Mouse (Mus musculus) limb, embryonic 14.5 days (tissue): ENCODE results near the gene Ubap2. TPM values are rescaled to one million over a fixed set of nuclear protein-coding genes. Genes with fewer than 3 reads are reported as not detected.
A peak's percentile ranks its signal among the peaks of the same experiment; 100 is the strongest.

Experiments used
- ATAC-seq: fragments of 200-750 bp; cut with Nextera tagmentation; 2 replicates; pipeline ENCODE4 v1.8.0; 2017; ENCODE audit warnings: low read depth, moderate number of reproducible peaks, moderate TSS enrichment; ENCODE audit not compliant: low FRiP score
- DNase-seq: peaks from one replicate; pipeline ENCODE4 v3.0.0-alpha.2; 2015; ENCODE audit warnings: low spot score
- H3K27ac ChIP-seq: fragments of 300-500 bp; sonication (generic); replicated peaks from 2 replicates; pipeline ENCODE4 v1.5.1; 2014; ENCODE audit warnings: low read depth, mild to moderate bottlenecking, low read length, moderate library complexity, mixed read lengths
- H3K27me3 ChIP-seq: fragments of 300-500 bp; sonication (generic); 2 replicates; pipeline ENCODE4 v1.6.1; 2014; ENCODE audit warnings: low read length, mixed read lengths; ENCODE audit not compliant: control insufficient read depth, insufficient read depth
- H3K36me3 ChIP-seq: fragments of 300-500 bp; sonication (generic); 2 replicates; pipeline ENCODE4 v1.6.1; 2014; ENCODE audit warnings: mild to moderate bottlenecking, low read length, moderate library complexity, mixed read lengths; ENCODE audit not compliant: control insufficient read depth, insufficient read depth
- H3K4me1 ChIP-seq: fragments of 300-500 bp; sonication (generic); 2 replicates; pipeline ENCODE4 v1.6.1; 2014; ENCODE audit warnings: antibody characterized with exemption, low read length, mixed read lengths; ENCODE audit not compliant: control insufficient read depth, insufficient read depth
- H3K4me2 ChIP-seq: fragments of 300-500 bp; sonication (generic); replicated peaks from 2 replicates; pipeline ENCODE4 v1.6.1; 2014; ENCODE audit warnings: low read depth, mild to moderate bottlenecking, low read length, moderate library complexity; ENCODE audit not compliant: severe bottlenecking
- H3K4me3 ChIP-seq: fragments of 300-500 bp; sonication (generic); replicated peaks from 2 replicates; pipeline ENCODE4 v1.5.1; 2014; ENCODE audit warnings: low read length
- H3K9ac ChIP-seq: fragments of 300-500 bp; sonication (generic); 2 replicates; pipeline ENCODE4 v1.6.1; 2014; ENCODE audit warnings: mild to moderate bottlenecking, low read depth, low read length, moderate library complexity; ENCODE audit not compliant: severe bottlenecking
- H3K9me3 ChIP-seq: fragments of 300-500 bp; sonication (generic); 2 replicates; pipeline ENCODE4 v1.6.1; 2016; ENCODE audit warnings: low read length; ENCODE audit not compliant: control insufficient read depth
- POLR2A ChIP-seq: fragments of 200-500 bp; IDR thresholded peaks from 2 replicates; pipeline ENCODE4 v1.8.0; 2012; ENCODE audit warnings: inconsistent platforms, mild to moderate bottlenecking, moderate library complexity, borderline replicate concordance; ENCODE audit not compliant: insufficient read depth, insufficient read length; ENCODE audit errors: extremely low read depth
- WGBS: fragments of 180-500 bp; shearing (Covaris S2); extraction: QIAGEN DNeasy Blood & Tissue Kit; methylation state at CpG from one replicate; pipeline ENCODE4 v1.1.7; 2014; 5-methylcytosine and 5-hydroxymethylcytosine counted together
- polyA plus RNA-seq, 2 experiments: library from polyadenylated mRNA; depleted of rRNA in 1 of 2; stranded (reverse) in 1 of 2; unstranded in 1 of 2; fragments of >200 nt; fragmentation: Nextera tagmentation in 1 of 2; extraction: Ambion mirVana in 1 of 2; gene quantifications; 2 replicates each; pipeline versions ENCODE4 v1.2.1 to v1.2.3; 2012 to 2014

The Ubap2 gene
- polyA plus RNA-seq, 2 experiments: 57.5 to 71.3 TPM

DNA sequence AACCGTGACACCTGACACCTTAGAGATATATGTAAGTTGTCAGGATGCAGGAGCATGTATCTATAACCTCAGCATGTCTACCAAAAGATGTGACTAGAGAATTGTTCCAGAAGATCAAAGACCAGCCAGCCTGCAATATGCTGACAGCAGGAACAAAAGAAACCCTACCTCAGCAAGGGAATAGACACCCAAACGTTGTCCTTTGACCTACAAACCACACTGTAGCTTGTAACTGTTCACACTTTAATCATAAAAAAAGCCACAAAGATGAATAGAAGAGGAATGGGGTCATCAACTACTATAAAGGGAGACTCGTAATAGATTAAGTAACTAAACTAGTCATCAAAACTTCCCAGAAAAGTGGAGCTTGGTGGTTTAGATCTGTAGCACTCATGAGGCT lies 34.0 kb downstream of the Ubap2 start:
- Histone ChIP-seq H3K36me3 (peaks cover 25% of the 10 kb centered on the region), H3K4me3 (no peak overlapping the region), H3K9ac (no peak overlapping the region), H3K27me3 (no peaks in the 10 kb centered on the region), H3K4me1 (no peaks in the 10 kb centered on the region), H3K4me2 (no peak overlapping the region), H3K9me3 (no peaks in the 10 kb centered on the region), H3K27ac (no peak overlapping the region)
- ATAC-seq: no peak
- no peak for DNase-seq
- TF ChIP-seq POLR2A: no peak
- WGBS: 81% methylated on average over 3 of the region's 3 CpGs

DNA sequence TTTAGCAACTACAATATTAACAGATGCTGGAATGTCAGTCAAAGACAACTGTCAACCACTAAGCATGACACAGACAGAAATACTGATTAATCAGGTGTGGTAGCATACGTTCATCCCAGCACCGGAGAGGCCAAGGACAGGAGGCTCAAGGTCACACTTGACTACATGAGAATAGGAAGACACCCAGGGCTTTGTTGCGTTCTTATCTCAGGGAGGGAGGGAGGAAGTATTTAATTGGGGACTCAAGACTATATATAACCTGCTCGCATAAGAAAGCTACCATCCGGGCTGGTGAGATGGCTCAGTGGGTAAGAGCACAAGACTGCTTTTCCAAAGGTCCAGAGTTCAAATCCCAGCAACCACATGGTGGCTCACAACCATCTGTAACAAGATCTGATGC lies 39.3 kb downstream of the Ubap2 start:
- no peak overlapping the region for H3K27ac ChIP-seq
- H3K36me3 ChIP-seq: peaks cover 54% of the 10 kb centered on the region
- TF ChIP-seq POLR2A: no peak
- WGBS: 91% methylated on average over 5 of the region's 5 CpGs
- no peak for ATAC-seq
- H3K9me3 ChIP-seq: no peaks in the 10 kb centered on the region
- no peaks in the 10 kb centered on the region for H3K27me3 ChIP-seq
- no peak overlapping the region for H3K9ac ChIP-seq
- DNase-seq: no peak
- no peak overlapping the region for H3K4me3 ChIP-seq
- no peak overlapping the region for H3K4me2 ChIP-seq
- no peaks in the 10 kb centered on the region for H3K4me1 ChIP-seq

DNA sequence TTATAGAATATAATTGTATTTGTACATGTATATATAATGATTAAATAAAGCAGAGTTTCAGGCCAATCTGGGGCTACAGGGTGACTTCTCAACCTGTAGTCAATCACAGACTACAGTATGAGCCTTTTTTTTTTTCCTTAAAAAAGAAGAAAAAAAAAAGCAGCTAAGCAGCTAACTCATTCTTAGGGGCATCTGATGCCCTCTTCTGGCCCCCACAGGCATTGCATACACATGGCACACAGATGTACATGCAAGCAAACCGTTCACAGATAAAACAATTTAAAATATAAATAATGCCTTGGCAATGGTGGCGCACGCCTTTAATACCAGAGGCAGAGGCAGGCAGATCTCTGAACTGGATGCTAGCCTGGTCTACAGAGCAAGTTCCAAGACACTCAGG lies 48.6 kb downstream of the Ubap2 start:
- no peaks in the 10 kb centered on the region for H3K27me3 ChIP-seq
- H3K9ac ChIP-seq: no peak overlapping the region
- peaks cover 96% of the 10 kb centered on the region for H3K36me3 ChIP-seq
- ATAC-seq: no peak
- peak; percentile 24 for DNase-seq
- no peak overlapping the region for H3K4me3 ChIP-seq
- H3K4me1 ChIP-seq: no peaks in the 10 kb centered on the region
- no peak overlapping the region for H3K4me2 ChIP-seq
- 63% methylated on average over 3 of the region's 3 CpGs for WGBS
- no peak for TF ChIP-seq POLR2A
- H3K9me3 ChIP-seq: no peaks in the 10 kb centered on the region
- no peak overlapping the region for H3K27ac ChIP-seq

DNA sequence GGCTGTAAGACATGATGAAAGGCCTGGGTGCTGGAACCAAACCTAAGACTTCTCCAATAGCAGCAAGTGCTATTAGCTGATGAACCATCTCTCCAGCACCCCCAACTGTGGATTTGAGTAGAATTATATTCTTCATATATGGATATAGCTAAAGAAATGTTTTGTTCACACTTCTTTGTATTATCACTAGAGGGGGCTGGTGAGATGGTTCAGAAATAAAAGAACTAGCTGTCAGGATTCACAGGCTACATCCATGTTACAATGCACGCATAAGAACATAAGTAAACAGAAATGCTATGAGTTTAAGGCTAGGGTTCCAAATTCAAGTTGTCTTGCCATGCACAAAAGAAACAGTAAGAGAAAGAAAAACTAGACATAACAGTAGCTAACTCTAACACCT lies 49.5 kb downstream of the Ubap2 start:
- H3K27ac ChIP-seq: no peak overlapping the region
- DNase-seq: peak; percentile 7
- no peaks in the 10 kb centered on the region for H3K27me3 ChIP-seq
- no peak for TF ChIP-seq POLR2A
- no peak overlapping the region for H3K9ac ChIP-seq
- no peaks in the 10 kb centered on the region for H3K4me1 ChIP-seq
- no peaks in the 10 kb centered on the region for H3K9me3 ChIP-seq
- no peak for ATAC-seq
- H3K4me2 ChIP-seq: no peak overlapping the region
- no peak overlapping the region for H3K4me3 ChIP-seq
- peaks cover 97% of the 10 kb centered on the region for H3K36me3 ChIP-seq
- WGBS: 81% methylated on average over 1 of the region's 1 CpGs

DNA sequence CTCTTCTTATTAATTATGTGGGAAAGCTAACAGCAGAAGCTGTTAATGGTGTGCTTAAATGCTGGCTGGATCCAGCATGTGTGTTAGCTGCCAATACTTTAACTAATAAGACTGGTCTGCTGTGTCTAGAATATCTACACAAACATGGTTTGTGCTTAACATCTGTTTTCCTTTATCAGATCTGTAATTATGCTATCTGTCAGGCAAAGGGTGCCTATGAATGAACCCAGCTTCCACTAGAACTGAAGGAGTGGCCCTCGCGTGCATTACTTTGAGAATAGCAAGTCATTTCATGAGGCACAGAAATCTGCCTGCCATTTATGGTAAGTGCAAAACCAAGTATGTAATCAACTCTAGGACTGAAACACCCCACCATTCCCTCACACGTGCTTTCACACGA lies 66.9 kb downstream of the Ubap2 start:
- Histone ChIP-seq H3K27ac (no peak overlapping the region), H3K4me3 (no peak overlapping the region), H3K9ac (no peak overlapping the region), H3K9me3 (no peaks in the 10 kb centered on the region), H3K4me2 (no peak overlapping the region), H3K27me3 (no peaks in the 10 kb centered on the region), H3K4me1 (no peaks in the 10 kb centered on the region), H3K36me3 (peaks cover 92% of the 10 kb centered on the region)
- TF ChIP-seq POLR2A: no peak
- no peak for ATAC-seq
- 86% methylated on average over 4 of the region's 4 CpGs for WGBS
- DNase-seq: no peak

DNA sequence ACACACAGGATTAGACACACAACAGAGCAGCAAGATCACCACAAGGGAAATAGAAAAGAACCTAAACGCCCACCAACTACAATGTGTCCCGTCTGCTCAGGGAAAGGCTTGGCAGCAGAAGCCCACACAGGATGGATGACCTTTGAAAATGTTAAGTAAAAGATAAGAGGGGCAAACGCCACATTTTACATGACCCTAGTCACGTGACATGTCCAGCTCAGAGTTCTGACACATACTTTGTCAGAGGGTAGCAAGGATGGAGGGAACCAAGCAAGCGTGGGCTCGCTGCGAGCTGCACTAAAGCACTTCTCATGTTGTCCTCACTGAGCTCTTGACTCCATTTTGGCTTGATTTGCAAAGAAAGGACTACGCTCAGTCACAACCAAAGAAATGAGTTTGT lies 69.2 kb downstream of the Ubap2 start:
- 96% methylated on average over 8 of the region's 8 CpGs for WGBS
- DNase-seq (no peak), ATAC-seq (no peak)
- Histone ChIP-seq H3K9me3 (no peaks in the 10 kb centered on the region), H3K4me2 (no peak overlapping the region), H3K27me3 (no peaks in the 10 kb centered on the region), H3K36me3 (peaks cover 93% of the 10 kb centered on the region), H3K9ac (no peak overlapping the region), H3K4me1 (no peaks in the 10 kb centered on the region), H3K4me3 (no peak overlapping the region), H3K27ac (no peak overlapping the region)
- TF ChIP-seq POLR2A: no peak
